Mouse (Mus musculus) heart, adult 2 months (tissue): ENCODE data around the gene Rhebl1. TPM values are rescaled to one million over a fixed set of nuclear protein-coding genes. Genes with fewer than 3 reads are reported as not detected.

Experiments
- DNase-seq, 2 experiments: peaks; one replicate each; pipeline ENCODE4 v3.0.0; 2021
- H3K27ac ChIP-seq: fragments of 200-600 bp; 2 replicates; pipeline ENCODE4 v1.8.1; 2022
- H3K27me3 ChIP-seq: fragments of 200-500 bp; 2 replicates; pipeline ENCODE4 v1.6.1; 2012; ENCODE audit warnings: mild to moderate bottlenecking, low read length, inconsistent platforms, mixed read lengths; ENCODE audit not compliant: control insufficient read depth, insufficient read depth
- H3K36me3 ChIP-seq: fragments of 200-500 bp; 2 replicates; pipeline ENCODE4 v1.6.1; 2012; ENCODE audit warnings: low read length, inconsistent platforms; ENCODE audit not compliant: control insufficient read depth, insufficient read depth
- H3K4me1 ChIP-seq: fragments of 200-500 bp; 2 replicates; pipeline ENCODE4 v1.6.1; 2011; ENCODE audit warnings: low read length; ENCODE audit not compliant: control insufficient read depth, insufficient read depth
- H3K4me3 ChIP-seq: fragments of 200-600 bp; 2 replicates; pipeline ENCODE4 v1.8.1; 2022
- H3K79me2 ChIP-seq: fragments of 200-500 bp; replicated peaks from 2 replicates; pipeline ENCODE4 v1.6.1; 2012; ENCODE audit warnings: mild to moderate bottlenecking, inconsistent platforms, low read length, moderate library complexity, mixed read lengths; ENCODE audit not compliant: control insufficient read depth, insufficient read depth
- H3K9ac ChIP-seq: fragments of 200-500 bp; 2 replicates; pipeline ENCODE4 v1.6.1; 2012; ENCODE audit warnings: low read depth, mild to moderate bottlenecking, control low read depth, inconsistent platforms, low read length, mixed read lengths
- CTCF ChIP-seq: fragments of 200-600 bp; IDR thresholded peaks from 2 replicates; pipeline ENCODE4 v1.8.1; 2022; ENCODE audit warnings: antibody characterized with exemption, mild to moderate bottlenecking, moderate library complexity
- EP300 ChIP-seq: fragments of 200-500 bp; IDR thresholded peaks from 2 replicates; pipeline ENCODE4 v1.6.1; 2011; ENCODE audit warnings: low read depth, low read length, control low read depth; ENCODE audit not compliant: insufficient read depth
- POLR2A ChIP-seq: fragments of 200-500 bp; IDR thresholded peaks from 2 replicates; pipeline ENCODE4 v1.6.1; 2011; ENCODE audit warnings: mild to moderate bottlenecking, low read depth, low read length, control low read depth; ENCODE audit not compliant: insufficient read depth
- WGBS: fragments of 180-500 bp; shearing (Covaris S2); methylation state at CpG from one replicate; pipeline ENCODE4 v1.1.7; 2018; 5-methylcytosine and 5-hydroxymethylcytosine counted together
- intact Hi-C: fragments of 180-260 bp; cut with DNase I; formaldehyde crosslinking; loops from one replicate; pipeline ENCODE4 v1.15.1; 2025
- polyA plus RNA-seq: library from polyadenylated mRNA; depleted of rRNA; stranded (reverse); fragments of >200 nt; gene quantifications from 2 replicates; pipeline ENCODE4 v1.2.3, GENCODE M21; 2012
- total RNA-seq, 2 experiments: library from RNA; stranded (reverse); gene quantifications; 2 replicates each; pipeline ENCODE4 v1.2.3; 2021

Gene Rhebl1
- total and polyA plus RNA-seq, 3 experiments = 1.6 to 4.4 (median 2.3) TPM

DNA sequence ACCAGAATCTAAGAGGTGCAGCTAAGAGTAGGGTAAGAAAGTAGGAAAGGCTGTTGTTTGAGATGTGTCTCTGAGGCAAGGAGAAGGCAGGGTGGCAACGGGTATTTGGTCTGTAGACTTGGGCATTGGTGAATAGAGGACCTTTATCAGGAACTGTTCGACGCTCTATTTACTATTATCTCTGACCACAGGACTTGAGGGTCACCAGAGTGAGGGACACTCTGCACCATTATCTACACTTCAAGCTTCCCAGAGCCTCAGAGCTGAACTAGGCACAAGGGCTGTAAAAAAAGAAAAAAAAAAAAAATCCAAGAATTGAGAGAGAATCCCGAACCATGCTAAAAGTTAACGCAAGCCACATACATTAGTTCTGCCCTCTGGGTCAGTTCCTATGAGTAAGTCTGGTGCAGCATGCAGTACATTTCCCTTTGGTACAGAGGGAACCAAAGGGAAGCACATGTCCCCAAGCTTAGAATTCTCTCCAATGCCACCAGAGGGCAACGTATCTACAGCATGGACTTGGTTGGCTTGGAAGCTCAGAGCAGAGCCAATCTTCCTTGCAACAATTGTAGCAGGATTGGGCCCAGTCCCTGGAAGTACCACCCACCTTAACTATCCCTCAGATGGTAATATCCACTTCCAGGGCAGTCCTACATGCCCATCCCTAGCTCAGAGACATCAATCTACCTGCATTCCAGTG is 2.3 kb downstream of the Rhebl1 start:
- TF ChIP-seq CTCF (peak; percentile 91), POLR2A (no peak; the same call in 1 of the 2 replicates), EP300 (peak; percentile 94)
- Histone ChIP-seq H3K4me3 (no peak overlapping the region), H3K27ac (no peak overlapping the region), H3K27me3 (peaks cover 4% of the 10 kb centered on the region), H3K36me3 (no peaks in the 10 kb centered on the region), H3K9ac (no peak overlapping the region), H3K79me2 (no peaks in the 10 kb centered on the region), H3K4me1 (peaks cover 10% of the 10 kb centered on the region)
- intact Hi-C loops = loop anchor here (1.0 to 2.0 kb wide), 3 partner anchors 36 to 101 kb away; no protein-coding TSS in a partner anchor
- WGBS = 22% methylated on average over 6 of the region's 6 CpGs
- peak in 1 of 2 experiments; percentile 69 for DNase-seq

- Histone ChIP-seq H3K4me1 (peaks cover 9% of the 10 kb centered on the region), H3K36me3 (no peaks in the 10 kb centered on the region), H3K27ac (no peak overlapping the region), H3K79me2 (no peaks in the 10 kb centered on the region), H3K27me3 (peaks cover 4% of the 10 kb centered on the region), H3K9ac (no peak overlapping the region), H3K4me3 (no peak overlapping the region)
- no peak for DNase-seq
- intact Hi-C loops = no loop called here
- no peak for TF ChIP-seq EP300
- no peak for TF ChIP-seq CTCF
- TF ChIP-seq POLR2A = no peak
- WGBS = 37% methylated on average over 19 of the region's 19 CpGs
These were observed 3.1 kb downstream of the Rhebl1 start for GRCm38 (mm10) chr15:98891198-98891742.

- Histone ChIP-seq H3K4me1 (peaks cover 2% of the 10 kb centered on the region), H3K79me2 (no peaks in the 10 kb centered on the region), H3K9ac (no peak overlapping the region), H3K36me3 (no peaks in the 10 kb centered on the region), H3K4me3 (no peak overlapping the region), H3K27me3 (no peaks in the 10 kb centered on the region), H3K27ac (no peak overlapping the region)
- WGBS = 73% methylated on average over 7 of the region's 7 CpGs
- TF ChIP-seq CTCF (no peak), EP300 (no peak), POLR2A (no peak)
- no peak for DNase-seq
- intact Hi-C loops = no loop called here
These were observed 6.8 kb downstream of the Rhebl1 start for GRCm38 (mm10) chr15:98887526-98887925.

DNA sequence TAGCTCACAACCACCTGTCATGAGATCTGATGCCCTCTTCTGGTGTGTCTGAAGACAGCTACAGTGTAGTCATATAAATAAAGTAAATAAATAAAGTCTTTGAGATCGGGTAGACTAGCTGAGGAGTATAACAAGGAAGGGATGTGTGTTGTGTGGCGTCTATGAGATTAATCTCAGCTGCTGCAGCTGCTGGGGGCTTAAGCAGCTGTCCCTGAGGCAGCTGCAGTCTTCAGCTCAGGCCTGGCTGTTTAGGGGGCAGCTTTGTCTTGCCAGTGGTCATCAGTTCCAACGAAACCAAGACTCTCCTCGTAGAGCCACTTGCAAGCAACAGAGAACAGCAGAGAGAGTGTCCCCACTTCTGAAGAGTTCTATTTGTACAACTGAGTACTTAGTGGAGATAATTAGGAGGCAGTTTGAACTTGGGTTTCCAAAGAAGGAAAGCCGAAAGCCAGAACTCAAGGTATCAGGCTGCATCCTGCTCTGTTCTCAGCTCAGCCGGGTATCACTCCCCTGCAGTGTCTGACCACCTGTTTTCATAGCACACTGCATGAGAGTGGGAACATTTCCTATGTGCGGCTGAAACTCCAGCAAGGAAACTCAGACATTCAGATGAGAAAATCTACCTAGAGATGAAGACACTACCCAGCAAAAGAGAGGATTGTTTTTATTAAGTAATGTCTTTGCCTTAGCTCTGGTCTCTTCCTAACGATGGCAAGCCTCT is 7.5 kb downstream of the Rhebl1 start:
- Histone ChIP-seq H3K36me3 (no peaks in the 10 kb centered on the region), H3K9ac (no peak overlapping the region), H3K79me2 (no peaks in the 10 kb centered on the region), H3K27ac (no peak overlapping the region), H3K27me3 (no peaks in the 10 kb centered on the region), H3K4me1 (no peaks in the 10 kb centered on the region), H3K4me3 (no peak overlapping the region)
- WGBS = 61% methylated on average over 8 of the region's 8 CpGs
- no peak for DNase-seq
- intact Hi-C loops = no loop called here
- no peak for TF ChIP-seq EP300
- TF ChIP-seq CTCF = no peak
- no peak for TF ChIP-seq POLR2A

DNA sequence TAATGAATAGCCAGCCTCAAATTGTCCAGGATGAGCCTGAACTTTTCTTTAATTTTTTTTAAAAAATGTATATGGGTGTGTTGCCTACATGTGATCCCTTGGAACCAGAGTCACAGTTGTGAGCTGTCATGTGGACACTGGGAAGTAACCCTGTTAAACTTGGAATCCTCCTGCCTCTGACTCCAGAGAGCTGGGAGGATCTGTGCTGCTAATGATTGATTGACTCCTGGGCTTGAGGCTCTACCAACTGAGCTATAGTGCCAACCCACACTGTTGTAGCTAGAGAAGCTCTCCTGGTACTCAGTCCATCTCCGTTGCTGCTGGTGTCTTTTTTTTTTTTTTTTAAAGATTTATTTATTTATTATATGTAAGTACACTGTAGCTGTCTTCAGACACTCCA is 10.2 kb downstream of the Rhebl1 start:
- Histone ChIP-seq H3K4me3 (no peak overlapping the region), H3K27ac (no peak overlapping the region), H3K36me3 (no peaks in the 10 kb centered on the region), H3K27me3 (no peaks in the 10 kb centered on the region), H3K79me2 (no peaks in the 10 kb centered on the region), H3K9ac (no peak overlapping the region), H3K4me1 (peaks cover 2% of the 10 kb centered on the region; the same call in 1 of the 2 replicates)
- TF ChIP-seq EP300 (no peak), CTCF (no peak), POLR2A (no peak)
- WGBS = 68% methylated on average over 1 of the region's 1 CpGs
- no peak for DNase-seq
- intact Hi-C loops = loop anchor here (5.0 kb wide), 1 partner anchor 33 kb away; the partner anchor contains the start of gene Lmbr1l
